Mouse (Mus musculus): Measurements from ENCODE around the gene Capzb.

Gene Capzb

DNA sequence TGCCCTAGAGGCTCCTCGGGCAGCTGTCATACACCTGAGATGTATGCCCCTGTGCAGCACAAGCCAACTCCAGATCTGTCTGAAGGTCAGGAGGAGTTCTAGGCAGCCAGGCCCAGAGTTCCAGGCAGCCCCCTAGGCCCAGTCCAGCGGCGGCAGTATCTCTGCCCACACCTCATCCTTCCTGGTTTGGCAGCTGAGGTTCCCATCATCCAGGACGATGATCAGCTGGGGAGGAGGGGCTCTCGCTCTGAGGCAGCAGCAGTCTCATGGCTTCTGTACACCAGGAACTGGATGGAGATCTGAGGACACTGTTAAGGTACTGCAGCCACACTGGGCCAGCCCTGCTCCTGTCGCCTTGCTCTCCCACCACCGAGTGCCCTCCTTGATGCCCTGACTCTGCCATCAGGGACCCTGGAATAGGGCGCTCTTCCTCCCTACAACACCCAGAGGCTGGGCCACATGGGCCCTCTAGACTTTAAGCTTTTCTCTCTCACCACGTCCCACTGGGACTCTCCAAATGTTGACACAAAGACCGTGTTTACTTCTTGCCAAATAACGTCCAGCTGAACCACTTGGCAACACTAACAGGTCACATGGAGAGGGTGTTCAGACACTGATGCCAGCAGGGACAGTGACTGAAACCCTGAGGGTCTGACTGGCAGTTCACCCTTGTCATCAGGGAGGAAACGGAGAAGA lies 106.1 kb downstream of the Capzb start:
- CTCF ChIA-PET, result no interaction called here

DNA sequence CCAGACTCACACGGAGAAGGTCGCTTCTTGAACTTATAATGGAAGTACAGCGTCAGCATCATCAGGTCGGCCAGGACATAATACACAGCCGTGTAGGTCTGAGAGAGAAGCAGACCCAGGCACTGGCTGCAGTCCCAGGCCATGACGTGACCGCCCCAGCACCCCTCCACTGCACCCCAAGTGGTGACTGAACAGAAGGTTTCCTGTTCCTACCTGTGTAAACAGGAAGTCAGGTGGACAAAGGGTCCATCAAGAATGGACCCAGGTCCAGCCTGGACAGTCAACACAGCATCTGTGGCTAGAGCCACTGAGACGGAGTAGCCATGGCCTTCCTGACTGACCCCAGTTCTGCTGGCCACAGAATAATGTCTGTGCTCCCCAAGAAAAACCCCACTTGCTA lies 109.1 kb downstream of the Capzb start:
- CTCF ChIA-PET, result interaction anchor here (0.6 to 1.1 kb wide), 2 partner anchors 15 to 186 kb away, joined by 4 to 24 read pairs; no protein-coding TSS in a partner anchor

DNA sequence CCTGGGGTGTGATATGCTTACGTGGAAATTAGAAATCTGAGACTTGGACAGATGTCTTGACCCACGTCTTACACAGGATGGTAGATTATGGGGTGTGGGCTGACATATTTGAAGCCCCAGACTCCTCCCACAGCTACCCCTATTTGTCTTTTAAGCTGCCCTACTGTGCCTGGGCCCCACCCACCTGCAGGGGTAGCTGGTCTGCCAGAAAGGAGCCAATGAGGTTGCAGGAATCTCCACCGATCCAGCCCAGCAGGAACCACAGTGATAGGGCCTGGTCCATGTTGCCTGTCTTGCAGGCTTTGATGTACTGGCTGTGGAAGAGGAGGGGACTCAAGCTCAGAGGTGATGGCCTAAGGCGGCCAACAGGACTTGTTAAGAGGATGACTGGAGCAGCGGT lies 109.5 kb downstream of the Capzb start:
- CTCF ChIA-PET, result interaction anchor here (1.1 kb wide), 1 partner anchor 15 kb away, joined by 4 read pairs; no protein-coding TSS in a partner anchor

DNA sequence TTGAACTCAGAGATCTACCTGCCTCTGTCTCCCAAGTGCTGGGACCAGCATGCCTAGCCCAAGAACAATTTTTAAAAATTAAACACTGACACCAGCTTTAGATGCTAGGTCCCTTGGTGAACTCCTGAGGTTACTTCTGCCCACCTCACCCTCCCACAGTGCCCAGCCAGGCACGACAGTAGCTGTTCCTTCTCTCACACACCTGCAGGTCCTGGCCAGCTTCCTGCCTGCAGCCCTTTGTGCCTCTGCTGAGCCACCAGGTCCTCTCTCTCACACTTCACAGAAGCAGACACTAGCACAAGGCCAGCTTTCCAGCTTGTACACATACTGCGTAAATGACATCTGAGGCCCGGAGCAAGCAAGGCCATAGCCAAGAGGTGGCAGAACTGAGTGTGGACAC lies 112.8 kb downstream of the Capzb start:
- CTCF ChIA-PET, result no interaction called here

DNA sequence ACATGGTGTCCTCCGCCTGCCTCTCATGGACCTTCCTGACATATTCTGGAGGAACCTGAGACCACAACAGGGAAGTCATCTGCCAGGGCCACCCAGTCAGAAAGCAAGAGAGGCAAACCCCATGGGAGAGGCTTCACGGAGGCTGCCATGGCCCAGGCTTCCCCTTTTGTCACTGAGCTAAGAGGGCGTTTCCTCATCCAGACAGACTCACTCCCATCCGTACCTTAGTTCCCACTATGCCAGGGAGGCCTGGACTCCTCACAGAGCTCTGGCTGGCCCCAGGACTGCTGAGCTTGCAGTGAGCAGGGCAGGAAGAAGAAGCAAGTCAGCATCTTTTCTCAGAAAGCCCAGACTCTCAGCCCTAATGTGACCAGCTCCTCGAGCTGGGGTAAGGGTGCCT lies 115.2 kb downstream of the Capzb start:
- CTCF ChIA-PET, result no interaction called here

DNA sequence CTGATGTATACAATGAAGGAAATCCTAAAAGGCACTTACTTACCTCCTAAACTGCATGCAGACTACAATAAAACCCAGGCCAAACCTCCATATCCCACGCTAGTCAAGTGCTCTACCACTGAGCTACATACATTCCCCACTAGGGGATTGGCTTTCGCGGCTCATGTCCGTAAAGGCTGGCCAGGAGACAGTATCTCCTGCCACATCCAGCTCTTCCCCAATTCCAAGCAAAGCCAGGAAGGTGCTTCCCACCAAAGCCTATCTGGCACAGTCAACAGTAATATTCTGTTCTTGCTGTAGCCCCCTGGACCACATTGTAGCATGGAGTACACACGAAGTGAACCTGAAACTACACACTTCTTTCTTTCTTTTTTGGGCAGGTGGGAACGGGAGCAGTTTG lies 117.0 kb downstream of the Capzb start:
- CTCF ChIA-PET, result no interaction called here

DNA sequence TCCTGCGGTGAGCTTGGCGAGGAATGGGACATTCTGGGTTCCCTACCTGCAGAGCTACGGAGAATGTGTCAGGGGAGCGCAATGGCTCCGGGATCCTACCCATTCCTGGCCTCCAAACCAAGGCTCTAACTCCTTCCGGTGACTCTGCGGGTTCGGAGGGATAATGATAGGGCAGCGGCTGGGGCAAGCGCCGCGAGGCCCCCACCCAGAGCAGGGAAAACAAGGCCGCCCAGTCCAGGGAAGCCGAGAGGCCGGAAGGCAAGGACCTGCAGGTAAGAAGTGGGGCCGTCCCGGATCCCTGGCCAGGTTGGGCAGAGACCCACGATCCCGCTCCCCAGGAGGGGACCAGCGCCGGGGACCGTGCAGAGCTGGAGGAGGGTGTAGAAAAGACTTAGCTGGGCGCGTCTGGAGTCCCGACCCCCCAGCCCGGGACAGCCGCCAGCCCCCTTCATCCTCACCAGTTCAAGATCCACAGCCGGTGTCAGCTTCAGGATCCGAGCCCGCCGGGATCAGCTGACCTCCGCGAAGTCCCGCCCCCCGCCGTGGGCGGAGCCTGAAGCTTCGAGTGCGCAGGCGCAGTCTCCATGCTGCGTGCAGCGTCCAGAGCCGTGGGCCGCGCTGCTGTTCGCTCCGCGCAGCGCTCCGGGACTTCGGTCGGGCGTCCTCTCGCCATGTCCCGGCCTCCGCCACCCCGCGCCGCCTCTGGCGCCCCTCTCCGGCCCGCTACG lies 117.6 kb downstream of the Capzb start, which contains the start of the genes Pqlc2 and Akr7a5:
TSS of gene Pqlc2 (minus strand) at position 538 of the 728 bp plus-strand sequence.
TSS of gene Akr7a5 (plus strand) at position 574 of the 728 bp plus-strand sequence.
- CTCF ChIA-PET, result interaction anchor here (1.0 to 1.1 kb wide), 2 partner anchors 12 to 181 kb away, joined by 3 to 5 read pairs; no protein-coding TSS in a partner anchor

DNA sequence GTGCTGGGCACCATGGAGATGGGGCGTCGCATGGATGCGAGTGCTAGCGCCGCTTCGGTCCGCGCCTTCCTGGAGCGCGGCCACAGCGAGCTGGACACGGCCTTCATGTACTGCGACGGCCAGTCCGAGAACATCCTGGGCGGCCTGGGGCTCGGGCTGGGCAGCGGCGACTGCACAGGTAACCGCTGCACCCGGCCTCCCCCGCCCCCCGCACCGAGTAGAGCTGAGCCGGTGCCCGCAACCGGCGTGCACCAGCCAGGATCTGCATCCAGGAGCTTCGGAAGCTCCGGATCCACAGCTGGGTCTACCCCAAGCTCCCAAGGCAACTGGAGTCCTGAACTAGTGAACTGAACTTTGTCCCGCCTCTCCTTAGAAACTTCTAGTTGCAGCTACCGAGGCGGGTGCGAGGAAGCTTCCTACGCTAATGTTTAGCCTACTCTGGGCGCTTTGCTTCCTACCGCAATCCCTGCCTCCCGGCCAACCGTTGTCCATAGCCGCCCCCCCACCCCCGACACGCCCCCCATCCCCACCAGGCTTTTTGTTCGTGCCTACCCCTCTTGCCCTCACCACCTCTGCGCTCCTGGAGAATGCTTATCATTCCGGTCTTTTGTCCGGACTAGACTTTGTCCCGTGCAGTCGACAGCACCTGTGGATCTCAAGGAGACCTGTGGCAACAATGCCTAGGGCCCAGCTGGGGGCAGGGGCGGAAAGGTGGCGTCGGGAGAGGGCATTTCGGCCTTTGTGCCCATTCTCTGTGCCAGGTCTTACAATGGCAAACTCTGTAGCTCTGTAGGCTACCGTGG lies 118.4 kb downstream of the Capzb start:
- CTCF ChIA-PET, result interaction anchor here (0.6 to 1.3 kb wide), 4 partner anchors 11 to 182 kb away, joined by 3 to 5 read pairs (median 3); no protein-coding TSS in a partner anchor

DNA sequence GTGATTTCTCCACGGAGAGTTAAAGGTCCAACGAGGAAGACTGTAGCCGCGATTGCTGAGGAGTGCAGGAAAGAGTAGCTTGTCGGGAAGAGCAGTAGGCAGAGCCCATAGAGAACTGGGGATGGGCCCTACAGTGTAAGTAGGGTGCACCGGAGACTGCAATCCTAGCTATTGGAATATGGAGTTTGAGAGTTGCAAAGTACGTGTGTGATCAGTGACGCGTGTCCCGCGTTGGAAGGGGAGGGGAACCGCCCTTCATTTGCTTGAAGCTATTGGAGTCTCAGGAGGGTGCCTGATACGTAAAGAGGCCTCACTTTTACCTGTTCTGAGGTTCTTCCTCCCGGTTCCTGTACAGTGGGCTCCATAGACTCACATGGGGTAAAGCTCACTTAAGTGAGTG lies 119.0 kb downstream of the Capzb start:
- CTCF ChIA-PET, result interaction anchor here (0.7 to 1.3 kb wide), 4 partner anchors 10 to 182 kb away, joined by 3 to 5 read pairs (median 4); no protein-coding TSS in a partner anchor

DNA sequence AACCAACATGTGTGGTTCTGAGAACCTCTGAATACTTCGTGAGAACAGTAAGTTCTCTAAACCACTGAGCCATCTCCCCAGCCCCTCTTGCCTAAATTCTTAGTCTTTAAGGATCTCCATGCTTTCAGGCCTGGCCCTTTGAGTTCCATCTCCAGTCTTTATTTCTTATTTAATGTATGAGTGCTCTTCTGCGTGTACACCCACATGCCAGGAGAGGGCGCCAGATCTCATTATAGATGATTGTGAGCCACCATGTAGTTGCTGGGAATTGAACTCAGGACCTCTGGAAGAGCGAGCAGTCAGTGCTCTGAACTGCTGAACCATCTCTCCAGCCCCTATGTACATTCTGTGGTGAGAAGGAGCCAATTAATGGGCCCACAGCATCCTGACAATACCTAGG lies 119.9 kb downstream of the Capzb start:
- CTCF ChIA-PET, result interaction anchor here (0.7 to 1.3 kb wide), 2 partner anchors 19 to 45 kb away, joined by 3 to 4 read pairs; no protein-coding TSS in a partner anchor

DNA sequence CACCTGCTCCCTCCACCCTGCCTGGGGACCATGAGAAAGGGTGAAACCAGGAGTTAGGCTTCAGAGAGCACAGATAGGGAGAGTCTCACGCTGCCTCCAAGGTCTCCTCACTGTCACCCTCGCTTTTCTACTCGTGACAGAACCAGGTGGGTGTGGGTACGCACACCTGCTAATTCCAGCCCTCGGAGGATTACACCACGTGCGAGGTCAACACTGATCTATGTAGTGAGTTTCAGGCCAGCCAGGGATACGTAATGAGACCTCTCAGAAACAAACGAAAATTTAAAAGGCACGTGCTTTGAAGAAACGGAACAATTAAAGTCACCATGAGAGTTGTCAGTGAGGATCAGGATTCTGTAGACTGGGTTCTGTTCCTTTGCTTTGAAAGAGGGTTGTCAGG lies 125.8 kb downstream of the Capzb start:
- CTCF ChIA-PET, result no interaction called here

DNA sequence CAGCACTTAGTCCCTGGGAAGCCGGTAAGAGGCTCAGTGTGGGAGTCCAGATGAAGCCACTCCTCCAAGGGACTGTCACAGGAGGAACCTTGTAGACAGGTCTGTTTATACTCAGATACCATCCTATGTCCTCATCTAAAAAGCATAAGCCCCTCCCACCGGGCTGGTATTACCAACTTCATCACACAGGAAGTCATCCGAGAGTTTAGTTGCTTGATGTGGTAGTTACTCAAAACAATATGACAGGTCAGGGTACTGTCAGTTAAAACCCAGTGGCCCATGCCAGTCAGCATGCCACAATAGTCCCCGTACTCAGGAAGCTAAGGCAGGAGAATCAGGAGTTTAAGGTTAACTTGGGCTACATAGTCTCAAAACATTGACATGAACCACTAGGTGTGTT lies 127.0 kb downstream of the Capzb start:
- CTCF ChIA-PET, result no interaction called here

DNA sequence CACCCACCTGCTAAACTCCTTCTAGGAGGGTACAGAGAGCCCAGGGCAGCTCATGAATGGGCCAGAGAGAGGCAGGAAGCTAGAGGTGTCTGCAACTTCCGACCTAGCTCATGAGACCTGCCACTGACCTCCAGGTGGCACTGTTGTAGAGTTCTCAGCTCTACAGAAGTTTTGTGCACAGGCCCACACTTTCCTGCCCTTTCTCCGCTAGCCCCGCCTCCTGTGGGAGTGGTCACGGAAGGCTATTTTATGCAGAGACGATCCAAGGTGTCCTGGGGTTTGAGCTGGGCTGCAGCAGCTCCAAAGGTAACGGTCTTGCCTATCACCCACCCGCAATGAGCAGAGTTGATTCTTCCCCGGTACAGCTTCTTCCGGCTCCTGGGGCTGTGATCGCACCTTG lies 137.9 kb downstream of the Capzb start:
- CTCF ChIA-PET, result no interaction called here

DNA sequence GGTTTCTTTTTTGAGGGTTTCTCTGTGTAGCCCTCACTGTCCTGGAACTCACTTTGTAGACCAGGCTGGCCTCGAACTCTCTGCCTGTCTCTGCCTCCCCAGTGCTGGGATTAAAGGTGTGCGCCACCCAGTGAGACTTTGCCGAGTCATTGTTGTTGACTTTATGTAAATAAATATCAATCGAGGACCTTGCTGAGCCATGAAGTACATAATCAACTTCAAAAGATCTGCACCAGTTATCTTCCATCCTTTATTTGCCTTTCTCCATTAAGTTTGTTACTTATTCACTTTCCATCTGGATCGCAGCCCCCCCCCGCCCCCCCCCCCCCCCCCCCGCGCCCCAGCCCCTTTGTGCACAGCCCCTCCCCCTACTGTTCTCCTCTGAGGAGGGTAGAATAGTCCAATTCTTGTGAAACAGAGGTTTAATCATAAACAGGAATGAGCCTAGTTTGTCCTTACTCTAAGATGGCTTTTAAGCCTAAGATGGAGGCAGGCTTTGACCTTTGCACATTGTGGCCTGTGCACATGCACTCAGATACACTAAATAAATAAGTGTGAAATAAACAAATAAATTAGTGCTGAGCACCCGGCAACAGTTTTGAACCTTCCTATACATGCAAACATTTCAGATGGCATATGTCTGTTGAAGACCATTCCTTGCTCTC lies 142.1 kb downstream of the Capzb start:
- CTCF ChIA-PET, result no interaction called here

DNA sequence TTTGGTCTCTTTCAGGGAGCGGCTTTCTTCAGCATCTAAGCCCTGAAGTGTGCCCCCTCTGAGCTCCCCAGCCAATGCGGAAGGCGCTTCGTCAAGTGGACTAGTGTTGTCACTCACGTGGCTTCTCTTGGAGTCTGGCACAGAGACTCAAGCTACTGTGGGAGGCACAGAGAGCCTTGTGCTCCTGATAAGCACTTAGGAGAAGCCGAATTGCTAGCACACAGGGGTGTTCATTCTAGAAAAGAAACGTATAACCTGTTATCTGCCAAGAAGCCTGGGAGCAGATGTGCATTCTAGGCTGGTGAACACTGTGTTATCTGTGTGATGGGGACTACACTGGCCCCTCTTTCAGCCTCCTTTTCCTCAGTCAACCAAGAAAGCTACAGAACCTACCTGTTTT lies 142.8 kb downstream of the Capzb start:
- CTCF ChIA-PET, result no interaction called here

DNA sequence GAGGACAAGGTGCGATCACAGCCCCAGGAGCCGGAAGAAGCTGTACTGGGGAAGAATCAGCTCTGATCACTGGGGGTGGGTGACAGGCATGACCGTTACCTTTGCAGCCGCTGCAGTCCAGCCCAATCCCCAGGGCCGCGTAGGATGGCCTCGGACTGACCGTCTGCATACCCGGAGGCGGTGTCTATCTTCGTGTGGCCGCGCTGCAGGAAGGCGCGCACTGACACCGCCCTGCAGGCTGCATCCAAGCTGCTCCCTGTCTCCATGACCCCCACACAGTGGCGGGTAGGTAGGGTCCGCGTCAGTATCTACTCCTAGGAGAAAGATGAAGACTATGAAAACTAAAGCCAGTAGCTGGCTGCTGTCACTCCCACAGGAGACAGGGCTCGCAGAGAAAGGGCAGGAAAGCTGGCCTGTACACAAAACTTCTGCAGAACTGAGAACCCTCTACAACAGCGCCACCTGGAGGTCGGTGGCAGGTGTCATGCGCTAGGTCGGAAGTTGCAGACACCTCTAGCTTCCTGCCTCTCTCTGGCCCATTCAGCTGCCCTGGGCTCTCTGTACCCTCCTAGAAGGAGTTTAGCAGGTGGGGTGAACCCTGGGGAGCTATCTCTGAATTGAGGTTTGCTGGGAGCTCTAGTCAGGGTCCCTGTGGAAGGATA lies 144.3 kb downstream of the Capzb start:
- CTCF ChIA-PET, result interaction anchor here (0.6 to 1.1 kb wide), 5 partner anchors 11 to 1167 kb away, joined by 3 to 13 read pairs (median 4); no protein-coding TSS in a partner anchor

DNA sequence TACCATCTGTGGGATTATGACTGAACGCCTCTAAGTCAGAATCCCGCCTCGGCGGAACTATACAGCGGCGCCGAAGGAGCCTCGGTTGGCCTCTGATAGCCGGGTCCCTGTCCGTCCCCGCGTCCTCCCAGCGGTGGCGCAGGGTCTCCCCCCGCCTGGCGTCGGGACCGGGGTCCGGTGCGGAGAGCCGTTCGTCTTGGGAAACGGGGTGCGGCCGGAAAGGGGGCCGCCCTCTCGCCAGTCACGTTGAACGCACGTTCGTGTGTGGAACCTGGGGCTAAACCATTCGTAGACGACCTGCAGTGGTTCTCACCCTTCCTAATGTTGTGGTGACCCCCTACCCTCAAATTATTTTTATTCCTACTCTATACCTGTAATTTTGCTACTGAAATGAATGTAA lies 145.4 kb downstream of the Capzb start:
- CTCF ChIA-PET, result no interaction called here

DNA sequence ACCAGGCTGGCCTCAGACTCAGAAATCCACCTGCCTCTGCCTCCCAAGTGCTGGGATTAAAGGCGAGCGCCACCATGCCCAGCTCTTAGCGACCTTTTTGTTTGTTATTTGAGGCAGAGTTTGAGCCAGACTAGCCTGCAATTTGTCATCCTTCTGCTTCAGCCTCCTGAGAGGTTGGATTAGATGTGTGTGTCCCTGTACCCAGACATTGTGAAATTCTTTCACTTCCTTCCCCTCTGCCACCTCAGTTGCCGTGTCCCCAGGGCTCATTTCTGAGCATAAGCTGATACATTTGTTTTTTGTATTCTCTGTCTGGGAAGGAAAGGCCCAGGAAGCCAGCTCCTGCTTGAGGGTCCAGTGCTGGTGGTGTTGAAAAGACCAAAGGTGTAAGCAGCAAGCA lies 148.1 kb downstream of the Capzb start:
- CTCF ChIA-PET, result no interaction called here

All from spleen, embryonic (tissue).